Mouse (Mus musculus): ENCODE measurements around the gene Nxph1.

Gene Nxph1

GRCm38 (mm10) chr6:8959810-8960209, 11.6 kb downstream of the Nxph1 start:
- no peak for DNase-seq (ENCODE audit: extremely low spot score)

GRCm38 (mm10) chr6:8970576-8970975, 22.3 kb downstream of the Nxph1 start:
- DNase-seq (ENCODE audit: extremely low spot score): no peak

GRCm38 (mm10) chr6:8979237-8979871, 31.1 kb downstream of the Nxph1 start:
- no peak for DNase-seq (ENCODE audit: extremely low spot score)

GRCm38 (mm10) chr6:8996301-8996943, 48.2 kb downstream of the Nxph1 start:
- DNase-seq (ENCODE audit: extremely low spot score): no peak

GRCm38 (mm10) chr6:8997326-8997725, 49.1 kb downstream of the Nxph1 start:
- DNase-seq (ENCODE audit: extremely low spot score): no peak

- DNase-seq (ENCODE audit: extremely low spot score): no peak
Observed at GRCm38 (mm10) chr6:9002686-9003085, 54.5 kb downstream of the Nxph1 start.

- DNase-seq (ENCODE audit: extremely low spot score): no peak
Observed at GRCm38 (mm10) chr6:9026631-9027030, 78.4 kb downstream of the Nxph1 start.

GRCm38 (mm10) chr6:9027146-9027545, 78.9 kb downstream of the Nxph1 start:
- no peak for DNase-seq (ENCODE audit: extremely low spot score)

- no peak for DNase-seq (ENCODE audit: extremely low spot score)
Observed at GRCm38 (mm10) chr6:9028501-9028900, 80.3 kb downstream of the Nxph1 start.

- no peak for DNase-seq (ENCODE audit: extremely low spot score)
Observed at GRCm38 (mm10) chr6:9039286-9039685, 91.1 kb downstream of the Nxph1 start.

- DNase-seq (ENCODE audit: extremely low spot score): no peak
Observed at GRCm38 (mm10) chr6:9040991-9041390, 92.8 kb downstream of the Nxph1 start.

GRCm38 (mm10) chr6:9042391-9042790, 94.2 kb downstream of the Nxph1 start:
- no peak for DNase-seq (ENCODE audit: extremely low spot score)

- no peak for DNase-seq (ENCODE audit: extremely low spot score)
Observed at GRCm38 (mm10) chr6:9046815-9047214, 98.6 kb downstream of the Nxph1 start.

- DNase-seq (ENCODE audit: extremely low spot score): no peak
Observed at GRCm38 (mm10) chr6:9061261-9062105, 113.3 kb downstream of the Nxph1 start.

GRCm38 (mm10) chr6:9066435-9066834, 118.2 kb downstream of the Nxph1 start:
- no peak for DNase-seq (ENCODE audit: extremely low spot score)

- peak; percentile 22 for DNase-seq (ENCODE audit: extremely low spot score)
Observed at GRCm38 (mm10) chr6:9069913-9070312, 121.7 kb downstream of the Nxph1 start.

GRCm38 (mm10) chr6:9076463-9076862, 128.2 kb downstream of the Nxph1 start:
- DNase-seq (ENCODE audit: extremely low spot score): no peak

- DNase-seq (ENCODE audit: extremely low spot score): no peak
Observed at GRCm38 (mm10) chr6:9077793-9078689, 129.8 kb downstream of the Nxph1 start.

- no peak for DNase-seq (ENCODE audit: extremely low spot score)
Observed at GRCm38 (mm10) chr6:9083851-9084250, 135.6 kb downstream of the Nxph1 start.

- no peak for DNase-seq (ENCODE audit: extremely low spot score)
Observed at GRCm38 (mm10) chr6:9097345-9097744, 149.1 kb downstream of the Nxph1 start.

- no peak for DNase-seq (ENCODE audit: extremely low spot score)
Observed at GRCm38 (mm10) chr6:9107366-9107765, 159.1 kb downstream of the Nxph1 start.

- DNase-seq (ENCODE audit: extremely low spot score): no peak
Observed at GRCm38 (mm10) chr6:9119136-9119535, 170.9 kb downstream of the Nxph1 start.

Data from embryo, embryonic 9.5 days (tissue).